Mouse (Mus musculus): ENCODE results near the gene Prdm11. TPM values are rescaled to one million over a fixed set of nuclear protein-coding genes. Genes with fewer than 3 reads are reported as not detected.

Gene Prdm11
- total RNA-seq, 2 experiments from 2014 or later, result 21.1 to 22.5 TPM

DNA sequence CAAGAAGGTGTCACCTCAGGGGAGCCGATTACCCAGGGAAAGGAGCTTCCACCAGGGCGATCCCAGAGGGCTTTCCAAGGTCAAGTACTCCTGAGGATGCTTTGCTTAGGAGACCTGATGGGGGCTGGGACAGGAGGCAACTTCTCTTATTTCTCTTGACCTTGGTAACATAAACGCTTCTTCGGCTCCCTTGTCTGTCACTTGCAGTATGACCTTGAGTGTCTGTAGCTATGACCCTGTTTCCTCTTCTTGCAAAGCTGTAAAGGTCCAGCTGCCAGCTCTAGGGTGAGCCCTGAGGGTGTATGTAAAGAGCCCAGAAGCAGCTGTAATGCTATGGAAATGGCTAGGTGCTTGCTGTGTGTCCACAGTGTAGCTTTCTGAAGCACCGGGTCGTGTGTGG is 1.1 kb upstream of the Prdm11 start:
- DNase-seq (ENCODE audit: low spot score in 2 of 2), result no peak

DNA sequence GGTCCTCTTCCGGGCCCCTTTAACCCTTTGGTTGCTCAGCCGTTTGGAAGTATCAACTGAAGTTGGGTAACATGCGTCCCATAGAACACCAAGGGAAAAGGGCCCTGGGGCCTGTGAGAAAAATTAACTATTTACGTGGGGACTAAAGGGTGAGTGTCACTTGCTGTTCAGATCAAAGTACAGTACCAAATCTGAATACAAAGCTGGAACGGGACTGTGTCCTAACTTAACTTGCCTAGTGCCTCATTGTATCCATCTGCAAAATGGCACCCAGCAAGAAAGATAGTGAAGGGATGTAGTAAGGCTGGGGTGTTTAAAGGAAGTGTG is 505 bp upstream of the Prdm11 start:
- DNase-seq (ENCODE audit: low spot score in 2 of 2), result no peak

DNA sequence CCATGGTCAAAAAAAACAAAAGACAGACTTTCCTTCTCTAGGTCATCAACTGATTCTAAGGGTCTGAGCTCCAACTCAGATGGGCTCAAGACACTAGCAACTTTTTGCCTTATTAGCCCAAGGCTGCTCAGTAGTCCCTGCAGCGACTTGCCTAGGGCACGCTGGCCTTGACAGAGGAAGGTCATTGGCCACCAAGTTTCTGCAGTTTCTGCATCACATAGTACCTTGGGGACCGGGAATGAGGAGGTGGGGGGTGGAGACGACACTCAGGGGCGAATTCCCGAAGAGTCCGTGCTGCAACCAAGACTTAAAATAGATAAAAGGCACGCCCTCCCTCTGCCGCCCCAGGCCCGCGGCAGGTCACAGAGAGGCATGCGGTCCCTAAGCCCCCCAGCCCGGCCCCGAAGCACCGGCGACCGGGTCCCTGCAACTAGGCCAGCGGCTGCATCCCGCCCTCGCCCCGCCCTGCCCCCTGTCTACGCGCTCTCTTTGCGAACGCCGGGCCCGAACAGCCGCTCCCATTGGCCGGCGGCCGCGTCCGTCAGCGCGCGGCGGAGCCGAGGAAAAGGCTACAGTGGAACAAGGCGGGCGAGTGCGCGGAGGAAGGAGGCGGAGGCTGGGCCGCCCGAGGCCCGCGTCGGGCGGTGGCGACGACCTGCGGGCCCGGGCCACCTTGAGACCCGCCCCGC is 694 bp downstream of the Prdm11 start:
- DNase-seq (ENCODE audit: low spot score in 2 of 2), result peak; percentile 92 to 95

GRCm38 (mm10) chr2:93043449-93044157 is 2.4 kb downstream of the Prdm11 start:
- DNase-seq (ENCODE audit: low spot score in 2 of 2), result no peak

DNA sequence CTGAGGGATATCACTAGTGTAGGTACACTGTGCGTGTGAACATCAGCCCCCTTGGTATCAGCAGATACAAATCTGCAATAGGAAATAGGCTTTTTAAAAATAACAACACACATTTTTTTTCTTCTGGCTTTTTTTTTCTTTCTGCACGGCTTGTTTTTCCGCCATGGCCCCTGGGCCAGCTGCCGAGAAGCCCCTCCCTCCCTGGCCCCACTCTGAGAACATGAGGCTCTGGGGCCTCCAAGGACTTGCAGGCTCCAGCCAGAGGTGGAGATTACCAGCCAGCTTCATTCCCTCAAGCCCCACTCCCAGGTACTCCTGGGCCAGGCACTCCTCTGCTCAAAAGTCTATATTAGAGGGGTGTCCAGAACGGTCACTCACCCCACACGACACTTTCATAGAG is 4.5 kb downstream of the Prdm11 start:
- DNase-seq (ENCODE audit: low spot score in 2 of 2), result no peak

- no peak for DNase-seq (ENCODE audit: low spot score in 2 of 2)
These were observed 5.1 kb downstream of the Prdm11 start for GRCm38 (mm10) chr2:93040841-93041240.

- DNase-seq (ENCODE audit: low spot score in 2 of 2), result no peak
These were observed 6.3 kb downstream of the Prdm11 start for GRCm38 (mm10) chr2:93039706-93040105.

GRCm38 (mm10) chr2:93039043-93039442 is 6.9 kb downstream of the Prdm11 start:
- DNase-seq (ENCODE audit: low spot score in 2 of 2), result no peak

GRCm38 (mm10) chr2:93035631-93036030 is 10.3 kb downstream of the Prdm11 start:
- no peak for DNase-seq (ENCODE audit: low spot score in 2 of 2)

- DNase-seq (ENCODE audit: low spot score in 2 of 2), result peak in 1 of 2 experiments; percentile 17
These were observed 13.3 kb downstream of the Prdm11 start for GRCm38 (mm10) chr2:93032651-93033050.

DNA sequence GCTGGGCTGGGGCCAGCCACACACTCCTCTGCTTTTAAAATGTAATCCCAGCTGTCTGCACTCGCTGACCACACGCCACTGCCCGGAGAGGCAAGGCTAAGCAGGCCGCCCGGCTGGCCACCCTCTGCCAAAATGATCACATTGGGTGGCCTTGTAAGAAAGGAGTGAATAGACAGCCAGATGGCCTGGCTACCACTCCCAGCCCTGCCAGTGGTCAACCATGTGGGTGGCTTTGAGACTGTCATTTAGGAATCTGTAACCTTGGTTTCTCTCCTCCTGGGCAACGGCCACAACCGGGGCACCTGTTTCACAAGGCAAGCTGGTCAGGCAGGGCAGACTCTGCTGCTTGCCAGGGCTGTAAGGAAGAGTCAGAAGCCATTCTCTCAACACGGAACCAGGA is 13.9 kb downstream of the Prdm11 start:
- DNase-seq (ENCODE audit: low spot score in 2 of 2), result no peak

- DNase-seq (ENCODE audit: low spot score in 2 of 2), result no peak
These were observed 14.9 kb downstream of the Prdm11 start for GRCm38 (mm10) chr2:93031021-93031420.

GRCm38 (mm10) chr2:93030101-93030500 is 15.9 kb downstream of the Prdm11 start:
- no peak for DNase-seq (ENCODE audit: low spot score in 2 of 2)

- DNase-seq (ENCODE audit: low spot score in 2 of 2), result peak; percentile 21 to 36
These were observed 16.5 kb downstream of the Prdm11 start for GRCm38 (mm10) chr2:93029267-93030060.

DNA sequence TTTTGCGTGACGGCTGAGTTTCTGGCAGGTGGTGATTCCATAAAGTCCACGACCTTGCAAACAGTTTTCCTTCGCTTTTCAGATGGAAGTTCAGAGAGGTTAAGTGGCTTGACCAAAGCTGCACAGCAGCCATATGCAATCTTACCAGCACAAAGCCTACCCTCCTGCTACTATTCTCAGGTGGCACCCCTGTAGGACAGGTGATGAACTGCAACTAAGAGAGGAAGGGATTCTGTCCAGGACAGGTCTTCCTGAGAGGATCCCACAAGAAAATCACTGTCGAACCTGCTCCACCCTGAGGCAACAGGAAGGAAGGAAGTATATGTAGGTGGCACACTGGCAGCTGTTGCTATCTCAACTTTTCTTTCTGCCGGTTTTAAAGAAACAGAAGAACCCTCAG is 17.1 kb downstream of the Prdm11 start:
- no peak for DNase-seq (ENCODE audit: low spot score in 2 of 2)

DNA sequence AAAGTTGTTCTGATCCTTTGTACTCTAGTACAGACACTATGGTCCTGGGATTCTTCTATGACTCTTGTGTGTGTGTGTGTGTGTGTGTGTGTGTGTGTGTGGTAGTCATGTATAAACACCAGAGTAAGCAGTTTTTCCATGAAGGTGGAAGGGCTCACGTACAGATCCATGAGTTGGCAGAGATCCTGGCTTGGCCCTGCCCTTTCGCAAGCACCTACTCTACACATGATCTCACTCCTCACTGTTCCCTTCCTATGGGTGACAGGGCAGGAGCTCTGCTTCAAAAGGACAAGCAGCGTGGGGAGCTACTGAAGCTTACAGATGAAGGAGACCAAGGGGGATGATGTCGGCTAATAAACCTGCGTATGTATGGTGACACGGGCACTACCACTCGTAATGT is 18.3 kb downstream of the Prdm11 start:
- no peak for DNase-seq (ENCODE audit: low spot score in 2 of 2)

- no peak for DNase-seq (ENCODE audit: low spot score in 2 of 2)
These were observed 21.5 kb downstream of the Prdm11 start for GRCm38 (mm10) chr2:93024431-93024830.

GRCm38 (mm10) chr2:93018854-93019253 is 27.1 kb downstream of the Prdm11 start:
- no peak for DNase-seq (ENCODE audit: low spot score in 2 of 2)

GRCm38 (mm10) chr2:93017151-93017550 is 28.8 kb downstream of the Prdm11 start:
- DNase-seq (ENCODE audit: low spot score in 2 of 2), result no peak

- peak in 1 of 2 experiments; percentile 24 for DNase-seq (ENCODE audit: low spot score in 2 of 2)
These were observed 30.9 kb downstream of the Prdm11 start for GRCm38 (mm10) chr2:93015041-93015440.

DNA sequence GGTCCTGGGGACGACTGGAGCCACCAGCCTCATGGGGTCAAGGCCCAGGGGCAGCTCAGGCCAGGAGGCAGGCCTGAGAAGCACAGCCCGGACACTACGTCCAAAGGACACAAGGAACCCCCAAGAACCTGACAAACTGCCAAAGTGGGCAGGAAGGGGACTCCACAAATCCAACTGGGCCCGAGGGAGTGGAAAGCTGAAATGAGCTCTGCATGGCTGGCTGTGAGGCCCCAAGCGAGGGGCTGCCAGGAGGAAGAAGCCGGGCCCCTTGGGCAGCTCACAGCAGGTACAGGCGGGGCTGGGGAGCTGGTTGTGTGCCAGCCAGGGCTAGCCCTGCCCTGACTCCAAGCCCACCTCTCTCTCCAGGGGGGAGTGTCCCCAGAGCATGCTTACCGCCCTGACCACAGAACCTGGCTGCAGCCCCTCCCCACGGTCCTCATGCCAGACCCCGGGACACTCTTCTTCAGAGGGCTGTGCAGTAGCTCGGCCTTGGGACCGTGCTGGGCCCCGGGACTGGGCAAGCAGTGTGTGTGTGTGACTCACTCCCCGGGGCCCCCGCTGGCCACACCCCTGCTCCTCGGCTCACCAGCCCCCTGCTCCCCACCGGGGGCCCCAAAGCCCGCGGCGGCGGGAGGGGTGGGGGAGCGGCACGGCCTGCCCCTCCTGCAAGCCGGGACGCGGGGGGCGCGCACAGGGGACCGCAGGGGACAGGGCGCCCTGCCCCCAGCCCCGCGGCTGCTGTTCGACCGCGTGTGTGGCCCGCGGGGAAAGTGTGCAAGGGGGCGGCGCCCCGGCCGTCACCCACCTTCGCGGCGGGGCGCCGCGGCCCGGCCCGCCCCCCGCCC is 31.7 kb downstream of the Prdm11 start:
- no peak for DNase-seq (ENCODE audit: low spot score in 2 of 2)

Data from left cerebral cortex, adult 18-20 months (tissue).